Mouse (Mus musculus) limb, embryonic 10.5 days (tissue): ENCODE measurements around the gene Jaml. TPM values are rescaled to one million over a fixed set of nuclear protein-coding genes. Genes with fewer than 3 reads are reported as not detected.
A peak's percentile ranks its signal among the peaks of the same experiment; 100 is the strongest.

Source experiments
- DNase-seq: peaks from one replicate; pipeline ENCODE4 v3.0.0-alpha.2; 2017; ENCODE audit warnings: low spot score
- H3K27ac ChIP-seq: fragments of 300-500 bp; sonication (generic); 2 replicates; pipeline ENCODE4 v1.5.1; 2016; ENCODE audit warnings: mild to moderate bottlenecking
- H3K27me3 ChIP-seq: fragments of 300-500 bp; sonication (generic); 2 replicates; pipeline ENCODE4 v1.6.1; 2016; ENCODE audit warnings: low read depth, mild to moderate bottlenecking; ENCODE audit not compliant: poor library complexity, severe bottlenecking
- H3K36me3 ChIP-seq: fragments of 300-500 bp; sonication (generic); 2 replicates; pipeline ENCODE4 v1.6.1; 2016; ENCODE audit warnings: mild to moderate bottlenecking, moderate library complexity
- H3K4me1 ChIP-seq: fragments of 300-500 bp; sonication (generic); 2 replicates; pipeline ENCODE4 v1.6.1; 2016
- H3K4me3 ChIP-seq: fragments of 300-500 bp; sonication (generic); 2 replicates; pipeline ENCODE4 v1.5.1; 2016; ENCODE audit warnings: mild to moderate bottlenecking, moderate library complexity
- H3K9me3 ChIP-seq: fragments of 300-500 bp; sonication (generic); replicated peaks from 2 replicates; pipeline ENCODE4 v1.6.1; 2016; ENCODE audit warnings: mild to moderate bottlenecking
- WGBS: fragments of 180-500 bp; shearing (Covaris S2); methylation state at CpG from one replicate; pipeline ENCODE4 v1.1.7; 2016; 5-methylcytosine and 5-hydroxymethylcytosine counted together
- polyA plus RNA-seq: library from polyadenylated mRNA; unstranded; fragments of >200 nt; fragmentation: Nextera tagmentation; extraction: Ambion mirVana; gene quantifications from 2 replicates; pipeline ENCODE4 v1.2.1, GENCODE M21; 2016

Jaml gene
- polyA plus RNA-seq, 1 experiment from 2014 or later: 6.3 TPM

- Histone ChIP-seq H3K9me3 (no peaks in the 10 kb centered on the region), H3K4me1 (no peaks in the 10 kb centered on the region), H3K27me3 (no peaks in the 10 kb centered on the region), H3K4me3 (no peak overlapping the region), H3K27ac (no peak overlapping the region), H3K36me3 (no peaks in the 10 kb centered on the region)
- DNase-seq: no peak
- WGBS: 85% methylated on average over 12 of the region's 12 CpGs
Measured at GRCm38 (mm10) chr9:45085741-45086690, 7.0 kb downstream of the Jaml start.

GRCm38 (mm10) chr9:45088040-45088439, 9.1 kb downstream of the Jaml start:
- Histone ChIP-seq H3K4me3 (no peak overlapping the region), H3K4me1 (0 out of 2 replicates have a peak, but pooled peaks cover 4% of the 10 kb centered on the region), H3K27ac (no peak overlapping the region), H3K27me3 (no peaks in the 10 kb centered on the region), H3K36me3 (no peaks in the 10 kb centered on the region), H3K9me3 (no peaks in the 10 kb centered on the region)
- DNase-seq: no peak

GRCm38 (mm10) chr9:45090811-45091210, 11.8 kb downstream of the Jaml start:
- H3K36me3 ChIP-seq: no peaks in the 10 kb centered on the region
- no peaks in the 10 kb centered on the region for H3K9me3 ChIP-seq
- peaks cover 9% of the 10 kb centered on the region for H3K4me1 ChIP-seq
- H3K4me3 ChIP-seq: no peak overlapping the region
- H3K27ac ChIP-seq: no peak overlapping the region
- no peaks in the 10 kb centered on the region for H3K27me3 ChIP-seq
- 70% methylated on average over 3 of the region's 3 CpGs for WGBS
- no peak for DNase-seq

- DNase-seq: no peak
- peaks cover 13% of the 10 kb centered on the region for H3K4me1 ChIP-seq
- no peaks in the 10 kb centered on the region for H3K9me3 ChIP-seq
- H3K27ac ChIP-seq: 0 out of 2 replicates have a peak overlapping the region, but pooled peaks have one; percentile 42
- whole genome bisulfite sequencing: 75% methylated on average over 4 of the region's 4 CpGs
- no peaks in the 10 kb centered on the region for H3K27me3 ChIP-seq
- no peaks in the 10 kb centered on the region for H3K36me3 ChIP-seq
- no peak overlapping the region for H3K4me3 ChIP-seq
Measured at GRCm38 (mm10) chr9:45092641-45093040, 13.7 kb downstream of the Jaml start.

- WGBS: 83% methylated on average over 6 of the region's 6 CpGs
- Histone ChIP-seq H3K27me3 (no peaks in the 10 kb centered on the region), H3K36me3 (no peaks in the 10 kb centered on the region), H3K9me3 (no peaks in the 10 kb centered on the region), H3K27ac (no peak overlapping the region), H3K4me3 (no peak overlapping the region), H3K4me1 (peaks cover 13% of the 10 kb centered on the region)
- no peak for DNase-seq
Measured at GRCm38 (mm10) chr9:45095149-45095937, 16.4 kb downstream of the Jaml start.

- no peak for DNase-seq
- no peaks in the 10 kb centered on the region for H3K36me3 ChIP-seq
- peaks cover 29% of the 10 kb centered on the region for H3K4me1 ChIP-seq
- no peak overlapping the region for H3K4me3 ChIP-seq
- H3K27me3 ChIP-seq: no peaks in the 10 kb centered on the region
- no peak overlapping the region for H3K27ac ChIP-seq
- WGBS: 90% methylated on average over 5 of the region's 5 CpGs
- H3K9me3 ChIP-seq: no peaks in the 10 kb centered on the region
Measured at GRCm38 (mm10) chr9:45097877-45098276, 18.9 kb downstream of the Jaml start.

GRCm38 (mm10) chr9:45098426-45098825, 19.4 kb downstream of the Jaml start:
- Histone ChIP-seq H3K9me3 (no peaks in the 10 kb centered on the region), H3K4me3 (no peak overlapping the region), H3K36me3 (no peaks in the 10 kb centered on the region), H3K4me1 (peaks cover 34% of the 10 kb centered on the region), H3K27me3 (no peaks in the 10 kb centered on the region), H3K27ac (no peak overlapping the region)
- DNase-seq: no peak
- WGBS: 39% methylated on average over 3 of the region's 3 CpGs

GRCm38 (mm10) chr9:45102528-45102927, 23.5 kb downstream of the Jaml start:
- peak overlapping the region; percentile 18; the same call in 1 of the 2 replicates for H3K4me3 ChIP-seq
- DNase-seq: peak; percentile 66
- no peaks in the 10 kb centered on the region for H3K9me3 ChIP-seq
- peaks cover 36% of the 10 kb centered on the region for H3K4me1 ChIP-seq
- WGBS: 33% methylated on average over 1 of the region's 1 CpGs
- H3K27me3 ChIP-seq: no peaks in the 10 kb centered on the region
- H3K27ac ChIP-seq: peak overlapping the region; percentile 86
- H3K36me3 ChIP-seq: no peaks in the 10 kb centered on the region

GRCm38 (mm10) chr9:45103211-45103979, 24.4 kb downstream of the Jaml start:
- no peaks in the 10 kb centered on the region for H3K36me3 ChIP-seq
- 22% methylated on average over 11 of the region's 11 CpGs for WGBS
- DNase-seq: peak; percentile 58
- H3K4me3 ChIP-seq: peak overlapping the region; percentile 18; the same call in 1 of the 2 replicates
- peak overlapping the region; percentile 86 for H3K27ac ChIP-seq
- no peaks in the 10 kb centered on the region for H3K9me3 ChIP-seq
- H3K4me1 ChIP-seq: peaks cover 36% of the 10 kb centered on the region
- H3K27me3 ChIP-seq: no peaks in the 10 kb centered on the region

GRCm38 (mm10) chr9:45105596-45106374, 26.8 kb downstream of the Jaml start:
- H3K4me3 ChIP-seq: no peak overlapping the region
- H3K36me3 ChIP-seq: no peaks in the 10 kb centered on the region
- H3K27me3 ChIP-seq: no peaks in the 10 kb centered on the region
- no peak for DNase-seq
- no peaks in the 10 kb centered on the region for H3K9me3 ChIP-seq
- no peak overlapping the region for H3K27ac ChIP-seq
- peaks cover 33% of the 10 kb centered on the region for H3K4me1 ChIP-seq
- WGBS: 99% methylated on average over 2 of the region's 2 CpGs

- peaks cover 56% of the 10 kb centered on the region for H3K4me1 ChIP-seq
- H3K9me3 ChIP-seq: no peaks in the 10 kb centered on the region
- no peaks in the 10 kb centered on the region for H3K27me3 ChIP-seq
- peak; percentile 82 for DNase-seq
- peak overlapping the region; percentile 52 for H3K4me3 ChIP-seq
- H3K36me3 ChIP-seq: no peaks in the 10 kb centered on the region; the same call in 1 of the 2 replicates
- peak overlapping the region; percentile 95 for H3K27ac ChIP-seq
- 3% methylated on average over 14 of the region's 14 CpGs for WGBS
Measured at GRCm38 (mm10) chr9:45115706-45116105, 36.7 kb downstream of the Jaml start.

- Histone ChIP-seq H3K36me3 (no peaks in the 10 kb centered on the region; the same call in 1 of the 2 replicates), H3K4me1 (peaks cover 67% of the 10 kb centered on the region), H3K27me3 (no peaks in the 10 kb centered on the region), H3K9me3 (no peaks in the 10 kb centered on the region), H3K4me3 (no peak overlapping the region), H3K27ac (peak overlapping the region; percentile 95)
- no peak for DNase-seq
- whole genome bisulfite sequencing: 71% methylated on average over 9 of the region's 9 CpGs
Measured at GRCm38 (mm10) chr9:45116819-45117218, 37.8 kb downstream of the Jaml start.
